Comparison of ENCODE assay signal across 8 mouse cellular contexts in genomic region chr4:82541894-82542510, GRCm38 (mm10).
DNase-seq lines count a peak whose midpoint lies in the region; ATAC-seq and TF ChIP-seq lines count a peak whose summit lies in the region.

No protein-coding gene starts in this region.

- TF ChIP-seq POLR2A in cortical plate, adult 2 months (IDR thresholded peaks at IDR 0.05; ENCODE audit: extremely low read depth, insufficient read depth, low read length), result no peak

- H3K4me3 ChIP-seq in cortical plate, adult 2 months (ENCODE audit: insufficient read depth, low read length), result no peak overlapping the region
- no peak overlapping the region for H3K4me3 ChIP-seq in intestine, postnatal 0 days (ENCODE audit: low read depth, low read length)
- H3K4me3 ChIP-seq in midbrain, embryonic 13.5 days (replicated peaks), result no peak overlapping the region

- no peaks in the 10 kb centered on the region for H3K9me3 ChIP-seq in intestine, postnatal 0 days (ENCODE audit: control insufficient read depth)
- H3K9me3 ChIP-seq in midbrain, embryonic 13.5 days, result no peaks in the 10 kb centered on the region

- H3K36me3 ChIP-seq in intestine, postnatal 0 days (ENCODE audit: control insufficient read depth, insufficient read depth), result no peaks in the 10 kb centered on the region
- no peaks in the 10 kb centered on the region for H3K36me3 ChIP-seq in midbrain, embryonic 13.5 days

- intact Hi-C loops in left cerebral cortex, postnatal 25 days (cut with DNase I), result loop anchor here (1.0 to 5.0 kb wide), 3 partner anchors 249 to 1045 kb away; no protein-coding TSS in a partner anchor

- H3K9ac ChIP-seq in intestine, postnatal 0 days (ENCODE audit: low read depth, low read length), result no peak overlapping the region
- H3K9ac ChIP-seq in midbrain, embryonic 13.5 days (replicated peaks), result no peak overlapping the region

- ATAC-seq in intestine, postnatal 0 days, result peak; percentile 78
- peak; percentile 76; the same call in 1 of the 2 replicates for ATAC-seq in midbrain, embryonic 13.5 days

- DNase-seq in ovary, adult 18-20 months (ENCODE audit: low spot score), result peak; percentile 45
- no peak for DNase-seq in ovary, postnatal 10 days (ENCODE audit: low spot score)
- DNase-seq in gastrocnemius, postnatal 25 days, result peak; percentile 51
- peak; percentile 85 to 93 for DNase-seq in left cerebral cortex, postnatal 25 days (ENCODE audit: low spot score in 2 of 2)
- DNase-seq in telencephalon, adult 2 months (ENCODE audit: low read depth, low spot score), result peak; percentile 83

- H3K4me2 ChIP-seq in intestine, postnatal 0 days (replicated peaks; ENCODE audit: low read depth), result no peak overlapping the region
- no peak overlapping the region for H3K4me2 ChIP-seq in midbrain, embryonic 13.5 days (replicated peaks)

- H3K27ac ChIP-seq in cortical plate, adult 2 months (ENCODE audit: insufficient read depth, low read length), result no peak overlapping the region; the same call in 1 of the 2 replicates
- no peak overlapping the region for H3K27ac ChIP-seq in intestine, postnatal 0 days (ENCODE audit: low read depth, low read length)
- H3K27ac ChIP-seq in midbrain, embryonic 13.5 days, result no peak overlapping the region

- peak; percentile 66 for TF ChIP-seq CTCF in cortical plate, adult 2 months (IDR thresholded peaks at IDR 0.05; ENCODE audit: extremely low read depth, insufficient read depth, low read length)
- peak; percentile 90 for TF ChIP-seq CTCF in intestine, postnatal 0 days (IDR thresholded peaks at IDR 0.05; ENCODE audit: low read depth)

- H3K27me3 ChIP-seq in intestine, postnatal 0 days (replicated peaks; ENCODE audit: control insufficient read depth, insufficient read depth, low read length), result peaks cover 22% of the 10 kb centered on the region
- H3K27me3 ChIP-seq in midbrain, embryonic 13.5 days, result peaks cover 38% of the 10 kb centered on the region

- H3K4me1 ChIP-seq in cortical plate, adult 2 months (ENCODE audit: control insufficient read depth, insufficient read depth, low read length), result peaks cover 3% of the 10 kb centered on the region; the same call in 1 of the 2 replicates
- peaks cover 13% of the 10 kb centered on the region; the same call in 1 of the 2 replicates for H3K4me1 ChIP-seq in intestine, postnatal 0 days (replicated peaks; ENCODE audit: control insufficient read depth, insufficient read depth, low read length)
- peaks cover 26% of the 10 kb centered on the region for H3K4me1 ChIP-seq in midbrain, embryonic 13.5 days (replicated peaks)

- 34% methylated on average over 7 of the region's 7 CpGs for WGBS in intestine, postnatal 0 days
- 30% methylated on average over 7 of the region's 7 CpGs for WGBS in midbrain, embryonic 13.5 days
